Mouse (Mus musculus): ENCODE results near the gene Galntl6.
"Not testable (repeated sequence)": the region's sequence is repeated elsewhere in the genome, so short reads cannot be mapped to it uniquely, and the experiment has no call there.

DNA sequence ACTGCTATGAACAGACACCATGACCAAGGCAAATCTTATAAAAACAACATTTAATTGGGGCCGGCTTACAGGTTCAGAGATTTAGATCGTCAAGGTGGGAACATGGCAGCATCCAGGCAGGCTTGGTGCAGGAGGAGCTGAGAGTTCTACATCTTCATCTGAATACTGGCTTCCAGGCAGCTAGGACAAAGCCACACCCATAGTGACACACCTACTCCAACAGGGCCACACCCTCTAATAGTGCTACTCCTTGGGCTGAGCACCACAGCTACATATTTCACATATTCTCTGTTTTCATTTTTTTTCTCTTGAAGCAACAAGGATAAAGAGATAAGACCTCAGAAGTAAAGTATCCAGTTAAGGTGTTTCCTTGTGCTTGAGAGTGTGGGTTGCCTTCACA, 1149.8 kb downstream of the Galntl6 start:
- not testable (repeated sequence) for TF ChIP-seq POLR2A (IDR thresholded peaks at IDR 0.05; ENCODE audit: borderline replicate concordance, control insufficient read depth, low read depth, low read length); CTCF (IDR thresholded peaks at IDR 0.05; ENCODE audit: control insufficient read depth, insufficient read depth, low read length)
